Mouse (Mus musculus) brain, embryonic 14.5 days (tissue): ENCODE measurements around the gene Scrn1.

ENCODE experiments used
- CTCF ChIP-seq: fragments of 200-500 bp; IDR thresholded peaks from 2 replicates; pipeline ENCODE4 v1.5.1; 2012; ENCODE audit warnings: inconsistent platforms, mild to moderate bottlenecking, moderate library complexity, borderline replicate concordance; ENCODE audit not compliant: insufficient read depth, insufficient read length; ENCODE audit errors: extremely low read depth
- POLR2A ChIP-seq: fragments of 200-500 bp; IDR thresholded peaks from 2 replicates; pipeline ENCODE4 v1.6.1; 2012; ENCODE audit warnings: mild to moderate bottlenecking, inconsistent platforms, borderline replicate concordance; ENCODE audit not compliant: poor library complexity, insufficient read depth, insufficient read length, severe bottlenecking; ENCODE audit errors: extremely low read depth

GRCm38 (mm10) chr6:54530182-54530581 is 36.1 kb downstream of the Scrn1 start:
- TF ChIP-seq CTCF: no peak
- no peak for TF ChIP-seq POLR2A
